Mouse (Mus musculus): Measurements from ENCODE around the gene Stk4.

- TF ChIP-seq CTCF (IDR thresholded peaks at IDR 0.05; ENCODE audit: low read depth, low read length) (no peak), POLR2A (IDR thresholded peaks at IDR 0.05; ENCODE audit: borderline replicate concordance, low read depth, low read length) (no peak)
These were observed 31.8 kb downstream of the Stk4 start for GRCm38 (mm10) chr2:164101936-164102335.
